Mouse (Mus musculus) bone marrow, adult 2 months (tissue): Measurements from ENCODE around the gene Trim63.

ENCODE experiments used
- CTCF ChIP-seq: fragments of 200-500 bp; IDR thresholded peaks from 2 replicates; pipeline ENCODE4 v1.5.1; 2011; ENCODE audit warnings: low read length, control low read depth; ENCODE audit not compliant: control insufficient read depth, insufficient read depth
- POLR2A ChIP-seq: fragments of 200-500 bp; IDR thresholded peaks from 2 replicates; pipeline ENCODE4 v1.6.1; 2011; ENCODE audit warnings: low read depth, mild to moderate bottlenecking, control low read depth, low read length, borderline replicate concordance; ENCODE audit not compliant: control insufficient read depth

- TF ChIP-seq CTCF, result no peak
- no peak for TF ChIP-seq POLR2A
Observed at GRCm38 (mm10) chr4:134350641-134351040, 35.7 kb downstream of the Trim63 start.
